Mouse (Mus musculus) limb, embryonic 14.5 days (tissue): ENCODE results near the gene Bet1l. TPM values are rescaled to one million over a fixed set of nuclear protein-coding genes. Genes with fewer than 3 reads are reported as not detected.

Experiments
- ATAC-seq: fragments of 200-750 bp; cut with Nextera tagmentation; 2 replicates; pipeline ENCODE4 v1.8.0; 2017; ENCODE audit warnings: low read depth, moderate number of reproducible peaks, moderate TSS enrichment; ENCODE audit not compliant: low FRiP score
- DNase-seq: peaks from one replicate; pipeline ENCODE4 v3.0.0-alpha.2; 2015; ENCODE audit warnings: low spot score
- H3K27ac ChIP-seq: fragments of 300-500 bp; sonication (generic); replicated peaks from 2 replicates; pipeline ENCODE4 v1.5.1; 2014; ENCODE audit warnings: low read depth, mild to moderate bottlenecking, low read length, moderate library complexity, mixed read lengths
- H3K27me3 ChIP-seq: fragments of 300-500 bp; sonication (generic); 2 replicates; pipeline ENCODE4 v1.6.1; 2014; ENCODE audit warnings: low read length, mixed read lengths; ENCODE audit not compliant: control insufficient read depth, insufficient read depth
- H3K36me3 ChIP-seq: fragments of 300-500 bp; sonication (generic); 2 replicates; pipeline ENCODE4 v1.6.1; 2014; ENCODE audit warnings: mild to moderate bottlenecking, low read length, moderate library complexity, mixed read lengths; ENCODE audit not compliant: control insufficient read depth, insufficient read depth
- H3K4me1 ChIP-seq: fragments of 300-500 bp; sonication (generic); 2 replicates; pipeline ENCODE4 v1.6.1; 2014; ENCODE audit warnings: antibody characterized with exemption, low read length, mixed read lengths; ENCODE audit not compliant: control insufficient read depth, insufficient read depth
- H3K4me2 ChIP-seq: fragments of 300-500 bp; sonication (generic); replicated peaks from 2 replicates; pipeline ENCODE4 v1.6.1; 2014; ENCODE audit warnings: low read depth, mild to moderate bottlenecking, low read length, moderate library complexity; ENCODE audit not compliant: severe bottlenecking
- H3K4me3 ChIP-seq: fragments of 300-500 bp; sonication (generic); replicated peaks from 2 replicates; pipeline ENCODE4 v1.5.1; 2014; ENCODE audit warnings: low read length
- H3K9ac ChIP-seq: fragments of 300-500 bp; sonication (generic); 2 replicates; pipeline ENCODE4 v1.6.1; 2014; ENCODE audit warnings: mild to moderate bottlenecking, low read depth, low read length, moderate library complexity; ENCODE audit not compliant: severe bottlenecking
- H3K9me3 ChIP-seq: fragments of 300-500 bp; sonication (generic); 2 replicates; pipeline ENCODE4 v1.6.1; 2016; ENCODE audit warnings: low read length; ENCODE audit not compliant: control insufficient read depth
- POLR2A ChIP-seq: fragments of 200-500 bp; IDR thresholded peaks from 2 replicates; pipeline ENCODE4 v1.8.0; 2012; ENCODE audit warnings: inconsistent platforms, mild to moderate bottlenecking, moderate library complexity, borderline replicate concordance; ENCODE audit not compliant: insufficient read depth, insufficient read length; ENCODE audit errors: extremely low read depth
- WGBS: fragments of 180-500 bp; shearing (Covaris S2); extraction: QIAGEN DNeasy Blood & Tissue Kit; methylation state at CpG from one replicate; pipeline ENCODE4 v1.1.7; 2014; 5-methylcytosine and 5-hydroxymethylcytosine counted together
- polyA plus RNA-seq, 2 experiments: library from polyadenylated mRNA; depleted of rRNA in 1 of 2; stranded (reverse) in 1 of 2; unstranded in 1 of 2; fragments of >200 nt; fragmentation: Nextera tagmentation in 1 of 2; extraction: Ambion mirVana in 1 of 2; gene quantifications; 2 replicates each; pipeline versions ENCODE4 v1.2.1 to v1.2.3; 2012 to 2014

The Bet1l gene
- polyA plus RNA-seq, 2 experiments = 48.2 to 75.1 TPM

DNA sequence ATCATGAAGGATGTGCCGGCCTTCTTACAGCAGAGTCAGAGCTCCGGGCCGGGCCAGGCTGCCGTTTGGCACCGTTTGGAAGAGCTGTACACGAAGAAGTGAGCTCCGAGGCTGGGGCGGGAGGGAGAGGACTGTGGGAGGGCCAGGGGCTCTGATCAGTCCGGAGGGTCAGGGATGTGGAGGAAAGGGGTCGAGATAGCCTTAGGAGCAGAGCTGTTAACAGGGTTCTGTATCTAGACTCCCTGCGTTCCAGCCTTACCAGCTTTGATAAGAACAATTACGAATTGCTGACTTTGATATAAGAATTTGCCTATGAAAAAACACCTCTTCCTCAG, 25.1 kb upstream of the Bet1l start:
- DNase-seq = no peak
- Histone ChIP-seq H3K27me3 (no peaks in the 10 kb centered on the region), H3K27ac (no peak overlapping the region), H3K9me3 (no peaks in the 10 kb centered on the region), H3K4me2 (peak overlapping the region; percentile 49), H3K4me1 (peaks cover 7% of the 10 kb centered on the region), H3K4me3 (peak overlapping the region; percentile 72), H3K9ac (peak overlapping the region; percentile 69), H3K36me3 (peaks cover 31% of the 10 kb centered on the region)
- peak; percentile 39 for ATAC-seq
- no peak for TF ChIP-seq POLR2A
- WGBS = 0% methylated on average over 12 of the region's 12 CpGs

DNA sequence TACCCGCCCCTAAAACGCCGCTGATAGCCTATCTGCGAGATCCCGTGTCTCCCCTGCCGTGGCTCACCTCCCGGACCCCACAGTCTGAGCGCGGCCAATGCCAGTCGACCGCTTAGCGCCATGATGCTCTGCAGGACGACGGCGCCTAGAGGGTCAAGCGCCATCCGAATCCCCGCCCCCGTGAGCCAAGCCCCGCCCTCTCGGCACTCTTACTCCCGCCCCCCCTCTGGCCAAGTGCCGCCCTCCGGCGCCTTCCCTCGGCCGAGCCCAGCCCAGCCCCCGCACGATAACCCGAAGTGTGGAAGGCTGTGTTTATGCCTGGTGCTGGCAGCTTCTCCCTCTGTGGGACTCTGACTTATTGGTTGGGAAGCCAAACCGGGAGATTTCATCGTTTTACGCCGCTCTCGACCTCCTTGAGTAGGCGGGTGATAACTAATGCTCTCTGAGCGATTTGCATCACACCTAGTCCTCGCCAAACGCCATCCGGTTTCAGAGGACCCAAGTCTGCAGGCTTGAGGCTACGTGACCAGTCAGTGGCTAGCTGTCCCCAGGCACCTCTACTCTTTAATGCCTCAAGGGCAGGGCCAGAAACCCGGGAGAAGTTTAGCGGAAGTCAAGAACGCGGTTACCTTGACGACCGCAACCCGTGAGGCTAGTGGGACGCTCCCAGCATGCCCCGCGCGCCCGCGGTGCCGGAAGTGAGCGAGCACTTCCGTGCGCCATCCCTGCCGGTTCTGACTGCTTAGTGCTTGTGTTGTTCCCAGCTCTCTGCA, 24.5 kb upstream of the Bet1l start, which contains the start of the genes Psmd13 and Sirt3:
Gene Psmd13 (plus strand): TSS at position 273 of the 773 bp plus-strand sequence.
Gene Sirt3 (minus strand): TSS at position 614 of the 773 bp plus-strand sequence.
- H3K27ac ChIP-seq = peak within 1 kb of the TSS; percentile 58
- H3K9ac ChIP-seq = peak within 1 kb of the TSS; percentile 69
- H3K4me1 ChIP-seq = peaks cover 7% of the 10 kb centered on the region
- peaks cover 29% of the 10 kb centered on the region for H3K36me3 ChIP-seq
- ATAC-seq = peak; percentile 96
- TF ChIP-seq POLR2A = peak; percentile 51; the same call in 1 of the 2 replicates
- peak within 1 kb of the TSS; percentile 49 for H3K4me2 ChIP-seq
- H3K4me3 ChIP-seq = peak within 1 kb of the TSS; percentile 72
- no peaks in the 10 kb centered on the region for H3K9me3 ChIP-seq
- H3K27me3 ChIP-seq = no peaks in the 10 kb centered on the region
- under 1% methylated on average over 58 of the region's 59 CpGs for WGBS
- DNase-seq = peak; percentile 96

DNA sequence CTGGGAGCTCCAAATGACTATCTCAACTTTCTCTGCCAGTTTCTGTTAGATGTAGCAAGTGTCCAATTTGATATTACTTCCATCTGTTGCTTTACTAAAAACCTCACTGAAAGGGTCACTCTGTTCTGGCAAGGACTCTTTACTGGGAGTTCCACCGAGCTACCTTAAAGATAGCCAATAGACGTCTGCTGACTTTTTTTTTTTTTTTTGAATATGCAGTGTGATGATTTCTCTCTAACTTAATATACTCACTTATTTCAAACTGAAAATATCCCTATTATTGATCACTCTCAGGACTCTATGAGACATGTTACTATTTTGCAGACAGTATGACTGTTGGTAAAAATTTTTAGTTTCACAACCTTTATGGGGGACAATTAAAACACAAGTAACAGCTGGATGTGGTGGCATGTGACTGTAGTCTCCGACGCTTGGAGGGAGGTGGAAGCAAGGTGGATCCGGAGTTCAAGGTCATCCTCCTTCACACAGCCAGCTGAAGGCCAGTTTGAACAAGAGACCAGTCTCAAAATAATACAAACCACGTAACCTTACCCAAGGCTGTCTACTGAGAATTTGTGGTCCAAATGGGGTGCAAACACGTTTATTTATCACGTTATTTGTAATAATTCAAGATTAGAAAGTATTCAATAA, 23.6 kb upstream of the Bet1l start:
- Histone ChIP-seq H3K9me3 (no peaks in the 10 kb centered on the region), H3K36me3 (peaks cover 30% of the 10 kb centered on the region), H3K27ac (no peak overlapping the region), H3K27me3 (no peaks in the 10 kb centered on the region), H3K9ac (peak overlapping the region; percentile 69), H3K4me3 (peak overlapping the region; percentile 72), H3K4me1 (peaks cover 7% of the 10 kb centered on the region), H3K4me2 (peak overlapping the region; percentile 49)
- DNase-seq = no peak
- TF ChIP-seq POLR2A = no peak
- WGBS = 15% methylated on average over 8 of the region's 8 CpGs
- no peak for ATAC-seq

DNA sequence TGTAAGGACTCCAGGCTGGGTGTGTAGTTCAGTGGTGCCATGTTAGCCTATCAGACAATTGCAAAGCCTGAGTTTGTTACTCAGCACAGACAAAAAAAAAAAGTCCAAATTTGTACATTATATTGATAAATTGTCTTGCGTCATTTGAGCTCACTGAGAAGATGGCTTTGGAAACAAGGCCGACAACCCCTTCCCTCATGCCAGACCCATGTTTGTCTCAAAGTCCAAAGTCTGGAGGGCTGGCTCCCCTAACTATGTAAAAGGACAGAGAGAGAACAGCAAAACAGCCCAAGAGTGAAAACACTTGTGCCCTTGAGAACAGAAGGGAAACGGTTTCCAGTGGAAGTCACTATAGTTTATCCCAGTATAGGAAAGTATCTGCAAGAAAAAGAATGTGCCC, 23.0 kb upstream of the Bet1l start:
- Histone ChIP-seq H3K9ac (no peak overlapping the region), H3K27ac (no peak overlapping the region), H3K9me3 (no peaks in the 10 kb centered on the region), H3K4me1 (peaks cover 7% of the 10 kb centered on the region), H3K36me3 (peaks cover 29% of the 10 kb centered on the region), H3K4me2 (0 out of 2 replicates have a peak overlapping the region, but pooled peaks have one; percentile 49), H3K27me3 (no peaks in the 10 kb centered on the region), H3K4me3 (no peak overlapping the region)
- DNase-seq (no peak), ATAC-seq (no peak)
- 85% methylated on average over 3 of the region's 3 CpGs for WGBS
- no peak for TF ChIP-seq POLR2A

DNA sequence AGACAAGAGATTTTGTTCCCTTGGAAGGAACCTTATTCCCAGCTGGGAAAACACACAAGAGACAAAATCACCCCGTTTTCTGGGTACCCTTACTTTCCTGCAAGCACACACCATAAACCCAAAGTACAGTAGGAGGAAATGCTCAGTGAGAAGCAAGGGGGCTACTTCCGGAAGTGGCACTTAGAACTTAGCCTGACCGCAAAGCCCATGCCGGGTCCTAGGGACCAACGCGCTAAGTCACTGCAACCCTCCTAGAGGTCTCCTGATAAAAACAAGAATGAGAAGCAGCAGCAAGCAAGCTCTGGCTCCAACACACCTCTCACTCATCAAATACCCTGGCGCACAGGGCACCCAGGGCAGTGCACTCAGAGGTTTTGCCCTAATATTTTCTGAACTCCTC, 22.0 kb upstream of the Bet1l start:
- Histone ChIP-seq H3K9me3 (no peaks in the 10 kb centered on the region), H3K27me3 (no peaks in the 10 kb centered on the region), H3K4me2 (no peak overlapping the region), H3K4me3 (no peak overlapping the region), H3K27ac (no peak overlapping the region), H3K9ac (no peak overlapping the region), H3K4me1 (peaks cover 7% of the 10 kb centered on the region), H3K36me3 (peaks cover 31% of the 10 kb centered on the region)
- DNase-seq (no peak), ATAC-seq (no peak)
- TF ChIP-seq POLR2A = no peak
- 88% methylated on average over 7 of the region's 7 CpGs for WGBS
